Mouse (Mus musculus): Measurements from ENCODE around the gene Olfr1383.
"Not testable (repeated sequence)": the region's sequence is repeated elsewhere in the genome, so short reads cannot be mapped to it uniquely, and the experiment has no call there.

Gene Olfr1383

DNA sequence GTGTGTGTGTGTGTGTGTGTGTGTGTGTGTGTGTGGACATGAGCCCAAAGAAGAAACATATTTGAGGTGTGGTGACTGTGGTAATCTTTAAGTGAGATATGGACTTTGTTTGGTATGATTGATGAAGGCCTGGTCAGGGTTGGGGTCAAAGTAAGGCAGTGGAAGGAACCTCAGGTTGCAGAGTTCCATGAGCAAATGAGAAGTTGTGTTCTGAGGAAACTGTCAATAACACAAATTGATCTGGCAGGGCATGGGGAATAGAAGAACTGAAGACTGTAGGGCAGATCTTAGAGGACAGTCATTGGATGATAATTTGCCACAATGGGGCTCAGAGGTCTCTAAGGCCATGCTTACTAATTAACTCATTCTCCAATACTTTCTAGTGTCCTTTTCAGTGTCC, at the start of gene Olfr1383:
Olfr1383 (plus strand) TSS at position 301 of the 400 bp plus-strand sequence.
- no peak for DNase-seq

- no peak for DNase-seq
Observed at GRCm38 (mm10) chr11:49485973-49486372, 33.5 kb upstream of the Olfr1383 start.

DNA sequence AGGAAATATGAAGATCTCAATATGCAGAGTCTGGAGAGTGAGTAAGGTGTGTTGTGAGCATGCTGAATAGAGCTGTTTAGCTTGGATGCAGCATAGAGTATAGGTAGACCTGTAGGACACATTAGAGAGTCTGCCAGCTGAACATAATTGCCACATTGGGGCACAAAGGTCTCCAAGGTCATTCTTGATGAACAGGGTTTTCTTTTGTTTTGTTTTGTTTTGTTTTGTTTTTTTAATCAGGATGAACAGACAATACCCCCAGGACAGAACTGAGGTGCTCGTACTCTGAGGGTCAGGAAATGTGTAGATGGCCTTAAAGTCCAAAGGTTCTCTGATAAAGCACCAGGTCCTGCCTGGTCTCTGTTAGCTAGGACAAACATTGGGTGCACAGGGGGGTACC, 30.7 kb upstream of the Olfr1383 start, which contains the start of gene Olfr1385:
Olfr1385 (plus strand) TSS at position 301 of the 400 bp plus-strand sequence.
- DNase-seq: not testable (repeated sequence)

GRCm38 (mm10) chr11:49518086-49518485, 1.4 kb upstream of the Olfr1383 start:
- DNase-seq: no peak

DNA sequence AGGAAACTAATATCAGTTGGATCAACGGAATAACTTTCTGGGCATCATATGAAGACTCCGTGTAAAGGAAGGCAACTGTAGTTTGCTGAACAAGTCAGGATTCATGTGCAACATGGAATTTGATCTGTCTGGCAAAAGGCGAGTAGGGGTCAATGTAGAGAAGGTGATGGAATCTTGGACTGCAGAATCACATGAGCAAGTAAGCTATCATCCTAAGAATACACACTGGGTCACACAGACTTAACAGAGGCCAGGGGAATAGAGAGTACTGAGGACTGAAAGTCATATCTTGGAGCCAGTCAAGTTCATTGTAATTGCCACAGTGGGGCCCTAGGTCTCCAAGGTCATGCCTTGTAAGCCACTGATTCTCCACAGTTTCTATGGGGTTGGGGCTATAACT, 8.5 kb downstream of the Olfr1383 start, which contains the start of gene Olfr1382:
Olfr1382 (plus strand) TSS at position 301 of the 400 bp plus-strand sequence.
- DNase-seq: no peak

DNA sequence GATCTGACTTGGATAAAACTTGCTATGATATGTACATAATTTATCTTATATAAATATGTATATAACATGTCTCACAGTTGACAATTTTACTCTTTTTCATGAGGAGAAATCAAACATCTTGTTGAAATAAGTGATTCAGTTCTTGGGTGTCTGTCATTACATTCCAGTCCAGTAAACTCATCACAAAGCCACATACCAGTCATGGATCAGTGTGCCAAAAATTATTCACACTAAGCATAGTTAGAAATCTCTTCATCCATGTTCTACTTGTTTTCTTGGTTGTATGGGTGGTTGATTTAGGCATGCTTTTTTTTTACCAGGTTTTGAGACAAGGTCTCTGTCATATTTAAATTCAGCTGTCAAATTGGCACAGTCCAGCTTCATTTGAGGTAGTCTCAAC, 13.3 kb downstream of the Olfr1383 start:
- DNase-seq: no peak

- DNase-seq: not testable (repeated sequence)
Observed at GRCm38 (mm10) chr11:49536631-49537030, 17.2 kb downstream of the Olfr1383 start.

DNA sequence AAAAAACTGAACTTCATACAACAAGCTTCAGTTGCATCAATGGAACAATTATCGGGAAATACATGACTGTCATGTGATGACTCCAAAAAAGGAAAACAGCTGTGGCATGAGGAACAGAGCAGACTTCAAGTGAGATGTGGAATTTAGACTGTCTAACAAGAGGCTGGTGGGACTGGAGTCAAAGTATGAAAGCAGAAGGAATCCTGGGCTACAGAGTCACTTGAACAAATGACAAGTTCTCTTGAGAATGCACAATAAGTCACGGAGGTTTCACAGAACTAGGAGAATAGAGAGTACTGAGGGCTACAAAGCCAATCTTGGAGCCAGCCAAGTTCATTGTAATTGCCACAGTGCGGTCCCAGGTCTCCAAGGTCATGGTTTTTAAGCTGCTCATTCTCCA, 23.7 kb downstream of the Olfr1383 start, which contains the start of gene Olfr1381:
Olfr1381 (plus strand) TSS at position 301 of the 400 bp plus-strand sequence.
- not testable (repeated sequence) for DNase-seq

- DNase-seq: not testable (repeated sequence)
Observed at GRCm38 (mm10) chr11:49554033-49554432, 34.6 kb downstream of the Olfr1383 start.

DNA sequence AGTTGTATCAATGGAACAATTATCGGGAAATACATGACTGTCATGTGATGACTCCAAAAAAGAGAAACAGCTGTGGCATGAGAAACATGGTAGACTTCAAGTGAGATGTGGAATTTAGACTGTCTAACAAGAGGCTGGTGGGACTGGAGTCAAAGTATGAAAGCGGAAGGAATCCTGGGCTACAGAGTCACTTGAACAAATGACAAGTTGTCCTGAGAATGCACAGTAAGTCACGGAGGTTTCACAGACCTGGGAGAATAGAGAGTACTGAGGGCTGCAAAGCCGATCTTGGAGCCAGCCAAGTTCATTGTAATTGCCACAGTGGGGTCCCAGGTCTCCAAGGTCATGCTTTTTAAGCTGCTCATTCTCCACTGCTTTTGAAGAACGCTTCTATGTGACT, 37.1 kb downstream of the Olfr1383 start, which contains the start of gene Olfr1380:
Olfr1380 (plus strand) TSS at position 301 of the 400 bp plus-strand sequence.
- DNase-seq: not testable (repeated sequence)

DNA sequence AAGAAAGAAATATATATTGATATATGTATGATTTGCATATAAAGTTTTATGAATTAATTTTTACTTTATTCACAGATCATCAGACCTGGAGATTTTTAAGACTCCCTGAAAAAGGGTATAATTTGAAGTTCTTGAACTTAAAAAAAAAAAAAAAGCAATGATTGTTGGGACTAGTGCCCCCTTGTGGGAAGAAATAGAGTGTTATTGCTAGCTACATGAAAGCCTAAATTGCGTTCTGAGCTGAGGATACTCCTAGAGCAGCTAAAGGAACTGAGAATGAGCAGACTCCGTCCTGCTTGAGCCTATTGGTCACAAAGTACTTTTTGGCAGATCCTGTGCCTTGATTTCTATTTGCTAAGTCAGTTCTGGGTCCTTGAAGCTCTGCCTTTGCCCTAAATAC, 55.6 kb downstream of the Olfr1383 start:
- DNase-seq: not testable (repeated sequence)

All from kidney, postnatal 14 days (tissue).